Mouse (Mus musculus): ENCODE results near the gene Kirrel3.

Gene Kirrel3

GRCm38 (mm10) chr9:34837700-34838462 lies 352.2 kb downstream of the Kirrel3 start:
- DNase-seq: peak; percentile 48

GRCm38 (mm10) chr9:34843275-34843965 lies 357.7 kb downstream of the Kirrel3 start:
- DNase-seq: no peak

- DNase-seq: no peak
Observed at GRCm38 (mm10) chr9:34846440-34846839, 360.7 kb downstream of the Kirrel3 start.

GRCm38 (mm10) chr9:34847664-34848063 lies 362.0 kb downstream of the Kirrel3 start:
- peak; percentile 17 for DNase-seq

DNA sequence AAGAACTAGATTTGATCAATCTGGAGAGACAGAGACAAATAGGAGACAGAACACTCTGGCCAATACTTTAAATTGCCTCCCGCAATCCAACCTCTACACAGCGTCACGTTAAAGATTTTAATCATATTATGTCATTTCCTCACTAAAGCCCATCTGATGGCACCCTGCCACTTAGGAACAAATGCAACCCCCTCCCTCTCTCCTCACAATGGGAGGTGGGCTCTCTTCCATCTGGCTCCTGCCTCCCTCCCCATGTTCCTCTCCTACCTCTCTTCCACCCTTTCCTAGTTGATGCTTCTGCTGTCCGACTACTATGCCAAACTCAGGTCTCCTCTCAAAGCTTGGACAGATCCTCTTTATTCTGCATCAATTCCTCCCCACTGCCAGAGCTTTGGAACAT lies 365.4 kb downstream of the Kirrel3 start:
- DNase-seq: no peak

GRCm38 (mm10) chr9:34857575-34857974 lies 371.9 kb downstream of the Kirrel3 start:
- peak; percentile 12 for DNase-seq

GRCm38 (mm10) chr9:34858071-34858470 lies 372.4 kb downstream of the Kirrel3 start:
- DNase-seq: no peak

- DNase-seq: no peak
Observed at GRCm38 (mm10) chr9:34860934-34861333, 375.2 kb downstream of the Kirrel3 start.

GRCm38 (mm10) chr9:34861775-34862174 lies 376.1 kb downstream of the Kirrel3 start:
- DNase-seq: peak; percentile 26

DNA sequence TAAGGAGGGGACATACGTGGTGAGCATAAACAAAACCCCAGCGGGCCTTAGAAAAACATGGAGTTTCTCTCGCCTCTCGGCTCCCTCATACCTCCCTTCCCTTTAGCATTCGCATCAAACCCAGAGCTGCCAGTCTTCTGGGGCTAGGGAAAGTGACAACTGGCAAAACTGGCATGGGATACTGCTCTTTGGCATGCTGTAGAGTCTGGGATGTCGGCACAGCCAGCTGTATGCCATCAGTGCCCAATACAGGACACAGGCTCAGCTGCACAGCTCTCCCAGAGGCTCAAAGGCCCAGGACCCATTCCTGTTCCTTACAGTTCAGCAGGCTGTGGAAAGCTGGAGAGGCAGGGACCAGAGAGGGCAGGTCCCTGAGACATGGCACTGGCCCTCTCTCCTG lies 379.9 kb downstream of the Kirrel3 start:
- DNase-seq: no peak

GRCm38 (mm10) chr9:34871316-34871966 lies 385.7 kb downstream of the Kirrel3 start:
- DNase-seq: no peak

GRCm38 (mm10) chr9:34875238-34875637 lies 389.5 kb downstream of the Kirrel3 start:
- peak; percentile 52 for DNase-seq

DNA sequence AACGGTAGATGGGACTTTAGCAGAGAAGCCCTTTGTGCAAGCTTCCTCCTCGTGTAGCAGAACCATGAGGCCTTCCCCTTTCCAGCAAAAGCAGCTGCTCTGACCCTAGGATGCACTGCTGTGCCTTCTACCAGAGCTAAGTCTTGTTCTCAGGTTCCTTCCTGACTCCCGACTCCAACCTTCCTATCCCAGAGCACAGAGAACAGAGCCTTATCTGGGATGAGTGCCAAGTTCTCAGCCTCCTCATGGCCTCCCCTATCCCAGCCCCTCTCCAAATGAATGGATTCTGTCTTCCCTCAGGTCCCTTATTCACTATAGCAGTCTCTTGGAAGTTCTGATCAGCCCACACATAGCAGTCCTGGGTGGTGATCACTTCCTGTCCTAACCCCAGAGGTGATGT lies 391.5 kb downstream of the Kirrel3 start:
- DNase-seq: no peak

DNA sequence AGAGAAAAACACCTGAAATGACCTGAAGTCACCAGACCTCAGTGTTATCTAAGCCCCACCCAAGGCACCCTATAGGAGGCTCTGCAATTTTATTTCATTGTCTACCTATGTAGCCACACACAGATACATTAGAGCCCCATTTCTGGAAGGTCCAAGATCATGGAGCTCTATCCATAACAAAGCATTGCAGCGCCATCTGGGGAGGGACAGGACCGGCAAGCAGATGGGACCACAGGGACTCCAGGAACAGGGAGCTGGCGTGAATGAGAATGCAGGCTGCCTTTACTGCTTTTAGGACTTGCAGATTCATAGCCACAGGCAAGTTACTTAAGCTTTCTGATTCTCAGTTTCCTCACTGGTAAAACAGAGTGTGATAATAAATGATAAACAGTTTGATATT lies 392.1 kb downstream of the Kirrel3 start:
- DNase-seq: no peak

- peak; percentile 31 for DNase-seq
Observed at GRCm38 (mm10) chr9:34881750-34882149, 396.1 kb downstream of the Kirrel3 start.

DNA sequence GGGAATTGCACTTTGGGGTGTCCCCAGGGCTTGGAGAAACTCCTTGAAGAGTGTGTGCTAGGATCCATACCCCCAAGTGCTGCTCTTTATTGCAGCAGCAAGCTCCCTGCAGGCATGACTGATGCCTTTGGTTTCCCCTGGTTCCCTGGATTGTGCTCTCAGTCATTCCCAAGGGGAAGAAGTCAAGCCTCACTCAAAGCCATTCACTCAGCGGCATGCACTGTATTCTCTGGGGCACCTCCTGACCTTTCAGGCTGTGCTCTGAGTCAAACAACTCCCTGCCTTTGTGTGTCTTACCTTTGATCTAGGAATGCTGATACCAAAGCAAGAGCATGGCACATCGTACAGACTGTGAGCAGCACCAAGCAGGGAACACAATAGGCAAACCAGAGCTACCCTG lies 396.5 kb downstream of the Kirrel3 start:
- no peak for DNase-seq

DNA sequence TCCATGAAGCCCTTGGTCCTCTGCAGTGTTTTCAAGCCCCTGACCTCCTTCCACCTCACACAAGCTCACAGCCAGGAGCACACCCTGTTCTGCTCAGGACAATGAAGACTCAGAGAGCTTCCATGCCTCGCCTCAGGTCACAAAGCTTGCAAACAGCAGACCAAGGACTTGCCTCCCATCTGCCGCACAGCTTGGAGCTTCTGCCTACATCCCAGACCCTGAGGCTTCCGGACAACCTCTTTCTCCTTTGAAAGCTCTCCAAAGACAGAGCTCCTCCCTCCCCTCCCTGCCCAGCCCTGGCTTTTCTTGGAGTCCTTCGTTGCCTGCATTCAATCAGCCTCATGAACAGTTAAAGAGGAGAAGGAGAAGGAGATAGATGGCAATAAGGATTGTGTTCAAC lies 397.4 kb downstream of the Kirrel3 start:
- no peak for DNase-seq

DNA sequence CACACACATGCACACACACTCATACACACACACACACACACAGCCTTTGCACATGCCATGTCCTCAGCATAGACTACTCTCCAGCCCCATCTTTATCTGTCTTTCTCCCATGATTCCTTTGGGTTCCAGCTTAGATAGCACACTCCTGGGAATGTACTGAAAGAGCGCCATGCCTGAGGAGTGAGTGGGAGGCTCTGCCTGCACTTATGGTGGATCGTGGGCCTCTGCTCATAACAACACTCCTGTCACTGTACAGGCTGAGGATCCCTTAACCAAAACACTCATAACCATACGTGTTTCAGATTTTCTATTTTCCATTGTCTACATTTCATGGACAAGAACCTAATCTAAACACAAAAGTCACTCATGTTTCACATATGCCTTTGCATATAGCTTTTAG lies 398.6 kb downstream of the Kirrel3 start:
- no peak for DNase-seq

GRCm38 (mm10) chr9:34884942-34885341 lies 399.2 kb downstream of the Kirrel3 start:
- no peak for DNase-seq

DNA sequence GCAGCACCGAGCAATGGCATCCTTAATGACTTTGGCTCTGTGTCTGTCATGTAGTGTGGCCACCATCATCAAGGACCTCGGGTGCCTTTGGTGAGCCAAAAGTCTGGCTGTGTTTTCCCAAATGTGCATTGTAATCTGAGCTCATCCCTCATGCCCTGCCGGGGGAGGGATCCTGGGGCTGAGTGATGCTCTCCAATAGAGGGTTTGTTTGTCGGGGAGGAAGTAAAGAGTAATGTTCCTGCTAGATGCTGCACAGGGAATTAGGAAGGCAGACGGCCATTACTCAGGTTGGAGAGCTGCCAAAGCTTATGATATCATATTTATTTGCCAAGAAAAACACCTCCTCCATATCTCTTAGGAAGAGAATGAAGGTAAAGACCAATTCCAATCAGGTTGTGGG lies 401.1 kb downstream of the Kirrel3 start:
- DNase-seq: no peak

DNA sequence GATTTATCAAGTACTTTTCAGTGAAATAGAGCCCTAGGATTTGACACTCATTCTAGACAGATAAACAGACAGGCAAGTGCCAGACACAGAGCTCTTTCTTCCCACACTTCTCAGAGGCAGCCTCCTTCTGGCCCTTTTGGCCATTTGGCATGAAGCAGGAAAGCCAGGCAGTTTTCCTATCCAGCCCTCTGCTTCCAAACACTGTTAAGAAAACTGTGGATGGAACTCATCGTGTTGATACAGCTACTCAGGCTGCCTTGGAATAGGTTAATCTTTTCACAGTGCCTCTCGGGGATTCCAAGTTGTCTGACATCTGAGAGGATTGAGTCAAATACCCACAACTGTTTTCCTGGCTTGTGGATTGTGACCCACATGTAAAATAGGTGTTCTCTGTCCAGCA lies 401.5 kb downstream of the Kirrel3 start:
- no peak for DNase-seq

DNA sequence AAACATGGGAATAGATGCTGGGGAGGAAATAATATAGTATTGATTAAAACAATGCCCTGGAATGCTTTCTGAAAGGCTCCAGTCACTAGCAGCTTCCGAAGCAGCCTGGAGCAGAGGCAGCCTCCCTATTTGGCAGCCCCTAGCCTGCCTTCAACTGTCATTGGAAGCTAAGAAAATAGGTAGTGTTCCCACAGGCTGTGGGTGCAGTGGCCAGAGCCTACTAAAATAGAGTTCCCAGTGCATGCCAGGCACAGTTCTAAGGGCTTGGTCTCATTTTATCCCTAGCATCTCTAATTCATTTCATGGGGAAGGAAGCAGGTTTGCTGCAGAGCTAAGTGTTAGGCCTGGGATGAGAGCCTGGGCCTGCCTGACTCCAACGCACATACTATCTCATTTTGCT lies 402.6 kb downstream of the Kirrel3 start:
- DNase-seq: no peak

DNA sequence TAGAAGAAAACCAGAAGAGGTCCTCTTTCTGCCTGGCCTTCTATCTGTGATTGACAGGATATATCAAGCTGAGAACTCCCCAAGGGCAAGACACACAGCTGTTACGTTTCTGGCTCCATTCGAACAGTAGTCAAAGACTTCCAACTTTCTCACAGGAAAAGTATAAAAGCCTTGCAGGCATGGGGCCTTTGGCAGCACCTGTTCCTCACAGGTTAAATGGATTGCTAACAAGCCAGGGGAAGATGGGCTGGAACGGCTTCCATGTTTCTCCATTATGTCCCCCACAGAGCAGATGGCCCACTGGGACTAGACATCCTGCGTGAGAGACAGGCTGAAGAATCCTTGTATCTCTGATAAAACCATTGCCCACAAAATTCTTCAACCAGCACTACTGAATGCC lies 415.5 kb downstream of the Kirrel3 start:
- no peak for DNase-seq

GRCm38 (mm10) chr9:34901888-34902287 lies 416.2 kb downstream of the Kirrel3 start:
- no peak for DNase-seq

Measured in lung, postnatal 14 days (tissue).